Comparison of ENCODE assay signal across 21 mouse cellular contexts in genomic region chr9:39928837-39929236, GRCm38 (mm10). TPM values are rescaled to one million over a fixed set of nuclear protein-coding genes. Genes with fewer than 3 reads are reported as not detected.
DNase-seq lines count a peak whose midpoint lies in the region; ATAC-seq and TF ChIP-seq lines count a peak whose summit lies in the region.
"Not testable (repeated sequence)": the region's sequence is repeated elsewhere in the genome, so short reads cannot be mapped to it uniquely, and the experiment has no call there.
"Had no signal": no experiment of that assay in that cellular context is flagged by ENCODE, and none has a peak within 500 bp of the region (broad histone marks: within the 10 kb centered on the region; RNA-seq: fewer than 3 reads in every experiment).

No protein-coding gene starts in this region.

- H3K9ac ChIP-seq in forebrain, embryonic 15.5 days (replicated peaks); forebrain, postnatal 0 days; hindbrain, embryonic 16.5 days (ENCODE audit: low read depth, low read length); midbrain, embryonic 15.5 days; midbrain, postnatal 0 days (replicated peaks; ENCODE audit: low read length, poor library complexity, severe bottlenecking); neural tube, embryonic 15.5 days (replicated peaks): not testable (repeated sequence)

- not testable (repeated sequence) for H3K4me2 ChIP-seq in forebrain, embryonic 15.5 days (replicated peaks); forebrain, postnatal 0 days (ENCODE audit: low read depth); hindbrain, embryonic 16.5 days (ENCODE audit: low read length); midbrain, embryonic 15.5 days; midbrain, postnatal 0 days (ENCODE audit: low read depth, low read length, poor library complexity, severe bottlenecking); neural tube, embryonic 15.5 days

- not testable (repeated sequence) for H3K27me3 ChIP-seq in forebrain, embryonic 15.5 days; forebrain, postnatal 0 days (ENCODE audit: insufficient read depth, low read length); hindbrain, embryonic 16.5 days (replicated peaks; ENCODE audit: control insufficient read depth, insufficient read depth, low read length); midbrain, embryonic 15.5 days (replicated peaks); midbrain, postnatal 0 days (ENCODE audit: insufficient read depth, low read length); neural tube, embryonic 15.5 days (replicated peaks)

- peak; percentile 41; the same call in 1 of the 2 replicates for ATAC-seq in forebrain, embryonic 15.5 days (replicated peaks)
- peak; percentile 74 for ATAC-seq in forebrain, postnatal 0 days
- 0 out of 2 replicates have a peak, but pooled peaks have one; percentile 34 for ATAC-seq in hindbrain, embryonic 16.5 days
- ATAC-seq in midbrain, embryonic 15.5 days (replicated peaks), result peak; percentile 60
- 0 out of 2 replicates have a peak, but pooled peaks have one; percentile 20 for ATAC-seq in midbrain, postnatal 0 days (ENCODE audit: low FRiP score)
- peak; percentile 39; the same call in 1 of the 2 replicates for ATAC-seq in neural tube, embryonic 15.5 days (ENCODE audit: low FRiP score)

- H3K36me3 ChIP-seq in forebrain, embryonic 15.5 days; forebrain, postnatal 0 days (ENCODE audit: insufficient read depth); hindbrain, embryonic 16.5 days (ENCODE audit: control insufficient read depth, insufficient read depth, low read length); midbrain, embryonic 15.5 days (replicated peaks); midbrain, postnatal 0 days (ENCODE audit: insufficient read depth, low read length); neural tube, embryonic 15.5 days: not testable (repeated sequence)

- H3K9me3 ChIP-seq in forebrain, embryonic 15.5 days; forebrain, postnatal 0 days (ENCODE audit: low read length); hindbrain, embryonic 16.5 days (ENCODE audit: control insufficient read depth, low read length); midbrain, embryonic 15.5 days; midbrain, postnatal 0 days (ENCODE audit: low read length); neural tube, embryonic 15.5 days (replicated peaks): not testable (repeated sequence)

- H3K27ac ChIP-seq in forebrain, embryonic 15.5 days (replicated peaks); forebrain, postnatal 0 days (ENCODE audit: low read depth, low read length); hindbrain, embryonic 16.5 days (ENCODE audit: low read depth, low read length); midbrain, embryonic 15.5 days; midbrain, postnatal 0 days (ENCODE audit: low read depth, low read length); neural tube, embryonic 15.5 days (replicated peaks): not testable (repeated sequence)

- WGBS in forebrain, embryonic 15.5 days, result 56% methylated on average over 1 of the region's 1 CpGs
- WGBS in forebrain, postnatal 0 days, result 39% methylated on average over 1 of the region's 1 CpGs
- 37% methylated on average over 1 of the region's 1 CpGs for WGBS in hindbrain, embryonic 16.5 days
- WGBS in midbrain, embryonic 15.5 days, result 49% methylated on average over 1 of the region's 1 CpGs
- 41% methylated on average over 1 of the region's 1 CpGs for WGBS in midbrain, postnatal 0 days
- 41% methylated on average over 1 of the region's 1 CpGs for WGBS in neural tube, embryonic 15.5 days

- not testable (repeated sequence) for TF ChIP-seq CTCF in forebrain, postnatal 0 days (IDR thresholded peaks at IDR 0.05; ENCODE audit: low read depth); midbrain, postnatal 0 days (IDR thresholded peaks at IDR 0.05)

- not testable (repeated sequence) for DNase-seq in forebrain, postnatal 0 days; midbrain, postnatal 0 days (ENCODE audit: low spot score)

- not testable (repeated sequence) for H3K4me3 ChIP-seq in forebrain, embryonic 15.5 days; forebrain, postnatal 0 days (ENCODE audit: low read depth, low read length); hindbrain, embryonic 16.5 days (ENCODE audit: low read length); midbrain, embryonic 15.5 days; midbrain, postnatal 0 days (ENCODE audit: low read depth, low read length); neural tube, embryonic 15.5 days (replicated peaks)

- H3K4me1 ChIP-seq in forebrain, embryonic 15.5 days; forebrain, postnatal 0 days (ENCODE audit: insufficient read depth); hindbrain, embryonic 16.5 days (ENCODE audit: control insufficient read depth, insufficient read depth, low read depth, low read length); midbrain, embryonic 15.5 days; midbrain, postnatal 0 days (ENCODE audit: insufficient read depth, low read length); neural tube, embryonic 15.5 days: not testable (repeated sequence)

RNA-seq across cellular contexts. Expression of gene Olfr974, which starts 8.5 kb away (rescaled TPM):
- polyA plus RNA-seq in forebrain, embryonic 15.5 days (2015; fragmentation: Nextera tagmentation; extraction: Ambion mirVana), result not detected in 2 replicates
- total RNA-seq in forebrain, postnatal 0 days (2014; rRNA removed), result not detected in 2 replicates
- polyA plus RNA-seq in forebrain, postnatal 0 days (2015; fragmentation: Nextera tagmentation; extraction: Ambion mirVana), result not detected in 2 replicates
- not detected in 2 replicates for polyA plus RNA-seq in hindbrain, embryonic 16.5 days (2015; fragmentation: Nextera tagmentation; extraction: Ambion mirVana)
- not detected in 2 replicates for polyA plus RNA-seq in midbrain, embryonic 15.5 days (2015; fragmentation: Nextera tagmentation; extraction: Ambion mirVana)
- total RNA-seq in midbrain, postnatal 0 days (2014; rRNA removed), result not detected in 2 replicates
- polyA plus RNA-seq in midbrain, postnatal 0 days (2015; fragmentation: Nextera tagmentation; extraction: Ambion mirVana), result 0.10 TPM in 1 of 2 replicates, not detected in the other
- polyA plus RNA-seq in neural tube, embryonic 15.5 days (2015; fragmentation: Nextera tagmentation; extraction: Ambion mirVana), result not detected in 2 replicates
- total RNA-seq: adrenal gland, adult 2 months; adrenal gland, postnatal 10 days; adrenal gland, postnatal 25 days; adrenal gland, postnatal 4 days; common myeloid progenitor, adult 5-6 weeks; ES-E14; MEL had no signal
- polyA plus RNA-seq: adrenal gland, adult 2 months; brain, embryonic 14.5 days; C2C12; embryonic facial prominence, embryonic 11.5 days; embryonic facial prominence, embryonic 13.5 days; erythroblast, embryonic 14.5 days; forebrain, embryonic 10.5 days; forebrain, embryonic 12.5 days had no signal

RNA-seq across cellular contexts. Expression of gene Olfr229, which starts 21.7 kb away (rescaled TPM):
- polyA plus RNA-seq in forebrain, embryonic 15.5 days (2015; fragmentation: Nextera tagmentation; extraction: Ambion mirVana), result not detected in 2 replicates
- not detected in 2 replicates for total RNA-seq in forebrain, postnatal 0 days (2014; rRNA removed)
- polyA plus RNA-seq in forebrain, postnatal 0 days (2015; fragmentation: Nextera tagmentation; extraction: Ambion mirVana), result not detected in 2 replicates
- polyA plus RNA-seq in hindbrain, embryonic 16.5 days (2015; fragmentation: Nextera tagmentation; extraction: Ambion mirVana), result not detected in 2 replicates
- not detected in 2 replicates for polyA plus RNA-seq in midbrain, embryonic 15.5 days (2015; fragmentation: Nextera tagmentation; extraction: Ambion mirVana)
- not detected in 2 replicates for total RNA-seq in midbrain, postnatal 0 days (2014; rRNA removed)
- polyA plus RNA-seq in midbrain, postnatal 0 days (2015; fragmentation: Nextera tagmentation; extraction: Ambion mirVana), result not detected in 2 replicates
- not detected in 2 replicates for polyA plus RNA-seq in neural tube, embryonic 15.5 days (2015; fragmentation: Nextera tagmentation; extraction: Ambion mirVana)
- total RNA-seq: adrenal gland, adult 2 months; adrenal gland, postnatal 10 days; adrenal gland, postnatal 25 days; adrenal gland, postnatal 4 days; common myeloid progenitor, adult 5-6 weeks; ES-E14; MEL had no signal
- polyA plus RNA-seq: adrenal gland, adult 2 months; brain, embryonic 14.5 days; C2C12; embryonic facial prominence, embryonic 11.5 days; embryonic facial prominence, embryonic 13.5 days; embryonic facial prominence, embryonic 15.5 days; erythroblast, embryonic 14.5 days; forebrain, embryonic 10.5 days; forebrain, embryonic 12.5 days had no signal

RNA-seq across cellular contexts. Expression of gene Olfr975, which starts 23.0 kb away (rescaled TPM):
- not detected in 2 replicates for polyA plus RNA-seq in forebrain, embryonic 15.5 days (2015; fragmentation: Nextera tagmentation; extraction: Ambion mirVana)
- 0.15 TPM in 1 of 2 replicates, not detected in the other for total RNA-seq in forebrain, postnatal 0 days (2014; rRNA removed)
- not detected in 2 replicates for polyA plus RNA-seq in forebrain, postnatal 0 days (2015; fragmentation: Nextera tagmentation; extraction: Ambion mirVana)
- 0.05 TPM in 1 of 2 replicates, not detected in the other for polyA plus RNA-seq in hindbrain, embryonic 16.5 days (2015; fragmentation: Nextera tagmentation; extraction: Ambion mirVana)
- polyA plus RNA-seq in midbrain, embryonic 15.5 days (2015; fragmentation: Nextera tagmentation; extraction: Ambion mirVana), result 0.09 TPM in 1 of 2 replicates, not detected in the other
- not detected in 2 replicates for total RNA-seq in midbrain, postnatal 0 days (2014; rRNA removed)
- polyA plus RNA-seq in midbrain, postnatal 0 days (2015; fragmentation: Nextera tagmentation; extraction: Ambion mirVana), result not detected in 2 replicates
- polyA plus RNA-seq in neural tube, embryonic 15.5 days (2015; fragmentation: Nextera tagmentation; extraction: Ambion mirVana), result not detected in 2 replicates
- total RNA-seq: adrenal gland, postnatal 10 days; adrenal gland, postnatal 25 days; adrenal gland, postnatal 4 days; common myeloid progenitor, adult 5-6 weeks; ES-E14; MEL had no signal
- polyA plus RNA-seq: adrenal gland, adult 2 months; C2C12; embryonic facial prominence, embryonic 11.5 days; embryonic facial prominence, embryonic 13.5 days; erythroblast, embryonic 14.5 days; forebrain, embryonic 10.5 days had no signal

RNA-seq across cellular contexts. Expression of gene Olfr976, which starts 32.1 kb away (rescaled TPM):
- not detected in 2 replicates for polyA plus RNA-seq in forebrain, embryonic 15.5 days (2015; fragmentation: Nextera tagmentation; extraction: Ambion mirVana)
- not detected in 2 replicates for total RNA-seq in forebrain, postnatal 0 days (2014; rRNA removed)
- not detected in 2 replicates for polyA plus RNA-seq in forebrain, postnatal 0 days (2015; fragmentation: Nextera tagmentation; extraction: Ambion mirVana)
- not detected in 2 replicates for polyA plus RNA-seq in hindbrain, embryonic 16.5 days (2015; fragmentation: Nextera tagmentation; extraction: Ambion mirVana)
- polyA plus RNA-seq in midbrain, embryonic 15.5 days (2015; fragmentation: Nextera tagmentation; extraction: Ambion mirVana), result not detected in 2 replicates
- total RNA-seq in midbrain, postnatal 0 days (2014; rRNA removed), result not detected in 2 replicates
- polyA plus RNA-seq in midbrain, postnatal 0 days (2015; fragmentation: Nextera tagmentation; extraction: Ambion mirVana), result not detected in 2 replicates
- not detected in 2 replicates for polyA plus RNA-seq in neural tube, embryonic 15.5 days (2015; fragmentation: Nextera tagmentation; extraction: Ambion mirVana)
- total RNA-seq: adrenal gland, adult 2 months; adrenal gland, postnatal 10 days; adrenal gland, postnatal 25 days; adrenal gland, postnatal 4 days; common myeloid progenitor, adult 5-6 weeks; ES-E14; MEL had no signal
- polyA plus RNA-seq: adrenal gland, adult 2 months; brain, embryonic 14.5 days; C2C12; embryonic facial prominence, embryonic 11.5 days; embryonic facial prominence, embryonic 13.5 days; erythroblast, embryonic 14.5 days; forebrain, embryonic 10.5 days; forebrain, embryonic 12.5 days had no signal

Comparison
In these comparisons a context has a peak if more than half of its experiments do, and no peak if none do; other contexts are left out.
1. ATAC-seq: peak in every context shown above with its lines; median percentile 74 in forebrain, postnatal 0 days; 60 in midbrain, embryonic 15.5 days; 41 in forebrain, embryonic 15.5 days; 39 in neural tube, embryonic 15.5 days; 34 in hindbrain, embryonic 16.5 days; 20 in midbrain, postnatal 0 days.